Mouse (Mus musculus): ENCODE measurements around the gene Fcor.
A peak's percentile ranks its signal among the peaks of the same experiment; 100 is the strongest.

Fcor gene

GRCm38 (mm10) chr8:3671980-3672491, at the start of gene Fcor:
Gene Fcor, minus strand, starts transcription at chr8:3672362.
- peak; percentile 56 for DNase-seq (ENCODE audit: low spot score)

GRCm38 (mm10) chr8:3721041-3721440, 48.9 kb upstream of the Fcor start:
- DNase-seq (ENCODE audit: low spot score) = no peak

- DNase-seq (ENCODE audit: low spot score) = no peak
These were observed 48.4 kb upstream of the Fcor start, which contains the start of gene Clec4g for GRCm38 (mm10) chr8:3720551-3720950. Gene Clec4g, minus strand, starts transcription at chr8:3720651.

- DNase-seq (ENCODE audit: low spot score) = peak; percentile 75
These were observed 46.4 kb upstream of the Fcor start for GRCm38 (mm10) chr8:3718559-3718958.

- no peak for DNase-seq (ENCODE audit: low spot score)
These were observed 45.3 kb upstream of the Fcor start for GRCm38 (mm10) chr8:3717321-3717954.

GRCm38 (mm10) chr8:3711646-3712045, 39.5 kb upstream of the Fcor start:
- DNase-seq (ENCODE audit: low spot score) = no peak

GRCm38 (mm10) chr8:3710312-3710711, 38.1 kb upstream of the Fcor start:
- DNase-seq (ENCODE audit: low spot score) = no peak

GRCm38 (mm10) chr8:3707611-3708010, 35.4 kb upstream of the Fcor start:
- no peak for DNase-seq (ENCODE audit: low spot score)

GRCm38 (mm10) chr8:3705711-3706110, 33.5 kb upstream of the Fcor start:
- DNase-seq (ENCODE audit: low spot score) = no peak

- no peak for DNase-seq (ENCODE audit: low spot score)
These were observed 29.3 kb upstream of the Fcor start for GRCm38 (mm10) chr8:3701491-3701890.

GRCm38 (mm10) chr8:3694121-3694520, 22.0 kb upstream of the Fcor start, which contains the start of gene Fcer2a:
Gene Fcer2a, minus strand, starts transcription at chr8:3694175.
- DNase-seq (ENCODE audit: low spot score) = no peak

- no peak for DNase-seq (ENCODE audit: low spot score)
These were observed 18.6 kb upstream of the Fcor start for GRCm38 (mm10) chr8:3690774-3691173.

- no peak for DNase-seq (ENCODE audit: low spot score)
These were observed 15.4 kb upstream of the Fcor start for GRCm38 (mm10) chr8:3687537-3687936.

GRCm38 (mm10) chr8:3685422-3685821, 13.3 kb upstream of the Fcor start:
- no peak for DNase-seq (ENCODE audit: low spot score)

GRCm38 (mm10) chr8:3684530-3684929, 12.4 kb upstream of the Fcor start:
- no peak for DNase-seq (ENCODE audit: low spot score)

- DNase-seq (ENCODE audit: low spot score) = no peak
These were observed 11.4 kb upstream of the Fcor start for GRCm38 (mm10) chr8:3683408-3684176.

GRCm38 (mm10) chr8:3682435-3682834, 10.3 kb upstream of the Fcor start:
- DNase-seq (ENCODE audit: low spot score) = no peak

GRCm38 (mm10) chr8:3679656-3680055, 7.5 kb upstream of the Fcor start:
- DNase-seq (ENCODE audit: low spot score) = no peak

- no peak for DNase-seq (ENCODE audit: low spot score)
These were observed 7.1 kb upstream of the Fcor start for GRCm38 (mm10) chr8:3679236-3679635.

- no peak for DNase-seq (ENCODE audit: low spot score)
These were observed 6.7 kb upstream of the Fcor start for GRCm38 (mm10) chr8:3678831-3679230.

GRCm38 (mm10) chr8:3676993-3677579, 4.9 kb upstream of the Fcor start:
- DNase-seq (ENCODE audit: low spot score) = no peak

GRCm38 (mm10) chr8:3676131-3676992, 4.2 kb upstream of the Fcor start, which contains the start of gene Trappc5:
Gene Trappc5, plus strand, starts transcription at chr8:3676299.
- peak; percentile 91 for DNase-seq (ENCODE audit: low spot score)
